Mouse (Mus musculus) liver, embryonic 13.5 days (tissue): ENCODE results near the gene Tpm3. TPM values are rescaled to one million over a fixed set of nuclear protein-coding genes. Genes with fewer than 3 reads are reported as not detected.
A peak's percentile ranks its signal among the peaks of the same experiment; 100 is the strongest.

Source experiments
- ATAC-seq: fragments of 200-750 bp; cut with Nextera tagmentation; 2 replicates; pipeline ENCODE4 v1.8.0; 2017; ENCODE audit warnings: low read depth, mild to moderate bottlenecking, moderate number of reproducible peaks, moderate library complexity
- DNase-seq: peaks from one replicate; pipeline ENCODE4 v3.0.0; 2022
- H3K27ac ChIP-seq: fragments of 300-500 bp; sonication (generic); 2 replicates; pipeline ENCODE4 v1.5.1; 2015; ENCODE audit warnings: moderate library complexity, mild to moderate bottlenecking, inconsistent platforms
- H3K27me3 ChIP-seq: fragments of 300-500 bp; sonication (generic); 2 replicates; pipeline ENCODE4 v1.6.1; 2015; ENCODE audit warnings: mild to moderate bottlenecking, inconsistent platforms
- H3K36me3 ChIP-seq: fragments of 300-500 bp; sonication (generic); 2 replicates; pipeline ENCODE4 v1.6.1; 2015; ENCODE audit warnings: mild to moderate bottlenecking, inconsistent platforms
- H3K4me1 ChIP-seq: fragments of 300-500 bp; sonication (generic); replicated peaks from 2 replicates; pipeline ENCODE4 v1.6.1; 2015; ENCODE audit warnings: inconsistent platforms
- H3K4me2 ChIP-seq: fragments of 300-500 bp; sonication (generic); 2 replicates; pipeline ENCODE4 v1.6.1; 2015; ENCODE audit warnings: inconsistent platforms, mild to moderate bottlenecking, moderate library complexity
- H3K4me3 ChIP-seq: fragments of 300-500 bp; sonication (generic); replicated peaks from 2 replicates; pipeline ENCODE4 v1.5.1; 2015; ENCODE audit warnings: mild to moderate bottlenecking, inconsistent platforms
- H3K9ac ChIP-seq: fragments of 300-500 bp; sonication (generic); 2 replicates; pipeline ENCODE4 v1.6.1; 2015; ENCODE audit warnings: mild to moderate bottlenecking, inconsistent platforms
- H3K9me3 ChIP-seq: fragments of 300-500 bp; sonication (generic); replicated peaks from 2 replicates; pipeline ENCODE4 v1.6.1; 2016; ENCODE audit warnings: inconsistent platforms
- WGBS: fragments of 180-500 bp; shearing (Covaris S2); methylation state at CpG from one replicate; pipeline ENCODE4 v1.1.7; 2015; ENCODE audit not compliant: insufficient replicate concordance; 5-methylcytosine and 5-hydroxymethylcytosine counted together
- microRNA counts: library from miRNA; unstranded; fragments of <30 nt; microRNA quantifications from one replicate; lab custom pipeline; 2016
- microRNA-seq: library from miRNA; unstranded; fragments of <30 nt; microRNA quantifications from one replicate; pipeline ENCODE4, GENCODE M21; 2016
- polyA plus RNA-seq: library from polyadenylated mRNA; unstranded; fragments of >200 nt; fragmentation: Nextera tagmentation; extraction: Ambion mirVana; gene quantifications from 2 replicates; pipeline ENCODE4 v1.2.1, GENCODE M21; 2015

Tpm3 gene
- polyA plus RNA-seq, 1 experiment from 2014 or later: 246 TPM

GRCm38 (mm10) chr3:90139962-90140361 lies 67.5 kb downstream of the Tpm3 start:
- no peaks in the 10 kb centered on the region for H3K27me3 ChIP-seq
- peaks cover 5% of the 10 kb centered on the region; the same call in 1 of the 2 replicates for H3K4me1 ChIP-seq
- no peaks in the 10 kb centered on the region for H3K9me3 ChIP-seq
- H3K9ac ChIP-seq: no peak overlapping the region
- 76% methylated on average over 3 of the region's 3 CpGs for WGBS
- H3K27ac ChIP-seq: no peak overlapping the region
- no peak overlapping the region for H3K4me3 ChIP-seq
- H3K4me2 ChIP-seq: no peak overlapping the region
- H3K36me3 ChIP-seq: no peaks in the 10 kb centered on the region
- ATAC-seq: no peak
- no peak for DNase-seq

DNA sequence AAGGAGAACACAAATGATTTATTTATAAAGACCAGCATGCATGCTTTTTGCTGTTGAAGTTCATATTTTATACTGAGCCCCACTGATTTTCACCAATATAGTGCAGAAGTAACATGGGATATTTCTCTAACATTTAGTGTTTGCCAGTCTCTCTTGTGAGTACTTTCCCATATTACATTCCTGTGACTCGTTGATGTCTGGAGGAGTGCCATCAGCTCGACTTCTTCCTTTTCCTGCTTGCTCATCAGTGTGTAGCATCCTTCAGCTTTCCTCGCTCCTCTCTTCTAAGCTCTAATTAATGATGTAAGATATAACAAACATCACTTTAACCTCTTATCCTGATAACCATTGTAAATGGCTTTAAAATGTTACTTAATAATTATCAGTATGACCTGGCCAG lies 73.0 kb downstream of the Tpm3 start:
- Histone ChIP-seq H3K4me3 (no peak overlapping the region), H3K4me2 (no peak overlapping the region), H3K9ac (no peak overlapping the region), H3K27me3 (no peaks in the 10 kb centered on the region), H3K9me3 (no peaks in the 10 kb centered on the region), H3K36me3 (no peaks in the 10 kb centered on the region), H3K27ac (no peak overlapping the region), H3K4me1 (no peaks in the 10 kb centered on the region)
- 49% methylated on average over 3 of the region's 3 CpGs for WGBS
- DNase-seq (no peak), ATAC-seq (no peak)

DNA sequence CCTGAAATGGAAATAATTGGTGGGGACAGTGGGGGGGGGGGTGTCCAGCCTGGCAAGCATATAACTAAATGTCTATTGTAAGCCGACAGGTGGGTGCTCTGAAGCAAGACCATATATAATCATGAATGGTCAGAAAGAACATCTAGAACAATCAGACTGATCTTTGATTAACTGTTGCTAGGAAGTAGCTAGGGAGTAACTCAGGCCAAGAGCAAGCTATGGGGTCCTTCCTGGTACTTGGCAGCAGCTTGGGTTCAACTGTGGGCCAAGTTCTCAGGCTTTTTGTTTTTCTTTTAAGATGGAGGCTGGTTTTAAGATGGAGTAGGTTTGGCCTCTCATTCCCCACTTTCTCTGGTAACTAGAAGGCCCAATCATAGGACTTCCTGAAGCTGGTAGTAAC lies 74.2 kb downstream of the Tpm3 start:
- WGBS: 82% methylated on average over 1 of the region's 1 CpGs
- DNase-seq (no peak), ATAC-seq (no peak)
- no peak overlapping the region for H3K4me3 ChIP-seq
- H3K4me2 ChIP-seq: no peak overlapping the region
- no peaks in the 10 kb centered on the region for H3K4me1 ChIP-seq
- H3K9me3 ChIP-seq: no peaks in the 10 kb centered on the region
- no peaks in the 10 kb centered on the region for H3K36me3 ChIP-seq
- no peak overlapping the region for H3K9ac ChIP-seq
- no peaks in the 10 kb centered on the region for H3K27me3 ChIP-seq
- no peak overlapping the region for H3K27ac ChIP-seq

MicroRNA genes within 50 kb of the gene (microRNA counts, 519-probe panel; counts per million panel counts)
- microRNA mmu-miR-190b (lab: Ali Mortazavi, UCI): 5,423 counts per million, percentile 60 among the panel's probes with 10 or more counts

Small RNA genes lying within 50 kb of the gene (microRNA-seq; reads per million reads assigned to microRNA genes)
- 21.4 reads per million, percentile 34 among the genes with 10 or more reads in this experiment for gene Mir190b

Other genes starting within 250 kb of the Tpm3 start
- gene She, start 241.3 kb upstream of the Tpm3 start, polyA plus RNA-seq: 1.0 and 1.1 TPM in 2 replicates
- 1.9 and 2.2 TPM in 2 replicates for gene Il6ra, start 159.5 kb upstream of the Tpm3 start, polyA plus RNA-seq
- gene Atp8b2, start 109.1 kb upstream of the Tpm3 start, polyA plus RNA-seq: 1.4 and 2.2 TPM in 2 replicates
- 130 and 137 TPM in 2 replicates for gene Hax1, start 73.9 kb upstream of the Tpm3 start, polyA plus RNA-seq
- gene 4933434E20Rik, start 21.0 kb upstream of the Tpm3 start, polyA plus RNA-seq: 99.3 and 110 TPM in 2 replicates
- 72.2 and 91.6 TPM in 2 replicates for gene Ubap2l, start 20.0 kb upstream of the Tpm3 start, polyA plus RNA-seq
- gene Nup210l, start 31.5 kb downstream of the Tpm3 start, polyA plus RNA-seq: 0.05 and 0.08 TPM in 2 replicates
- gene Rps27, start 141.0 kb downstream of the Tpm3 start, polyA plus RNA-seq: 679 and 820 TPM in 2 replicates
- gene Rab13, start 141.0 kb downstream of the Tpm3 start, polyA plus RNA-seq: 5.9 and 6.0 TPM in 2 replicates
- 59.5 and 61.1 TPM in 2 replicates for gene Jtb, start 158.9 kb downstream of the Tpm3 start, polyA plus RNA-seq
- 0.36 and 0.41 TPM in 2 replicates for gene Creb3l4, start 170.9 kb downstream of the Tpm3 start, polyA plus RNA-seq
- gene Slc39a1, start 175.5 kb downstream of the Tpm3 start, polyA plus RNA-seq: 31.6 and 34.1 TPM in 2 replicates
- gene Crtc2, start 181.5 kb downstream of the Tpm3 start, polyA plus RNA-seq: 4.2 and 7.6 TPM in 2 replicates
- gene Dennd4b, start 192.5 kb downstream of the Tpm3 start, polyA plus RNA-seq: 1.6 and 2.0 TPM in 2 replicates
- gene Gatad2b, start 220.5 kb downstream of the Tpm3 start, polyA plus RNA-seq: 3.7 and 4.0 TPM in 2 replicates